In the genomic region with DNA sequence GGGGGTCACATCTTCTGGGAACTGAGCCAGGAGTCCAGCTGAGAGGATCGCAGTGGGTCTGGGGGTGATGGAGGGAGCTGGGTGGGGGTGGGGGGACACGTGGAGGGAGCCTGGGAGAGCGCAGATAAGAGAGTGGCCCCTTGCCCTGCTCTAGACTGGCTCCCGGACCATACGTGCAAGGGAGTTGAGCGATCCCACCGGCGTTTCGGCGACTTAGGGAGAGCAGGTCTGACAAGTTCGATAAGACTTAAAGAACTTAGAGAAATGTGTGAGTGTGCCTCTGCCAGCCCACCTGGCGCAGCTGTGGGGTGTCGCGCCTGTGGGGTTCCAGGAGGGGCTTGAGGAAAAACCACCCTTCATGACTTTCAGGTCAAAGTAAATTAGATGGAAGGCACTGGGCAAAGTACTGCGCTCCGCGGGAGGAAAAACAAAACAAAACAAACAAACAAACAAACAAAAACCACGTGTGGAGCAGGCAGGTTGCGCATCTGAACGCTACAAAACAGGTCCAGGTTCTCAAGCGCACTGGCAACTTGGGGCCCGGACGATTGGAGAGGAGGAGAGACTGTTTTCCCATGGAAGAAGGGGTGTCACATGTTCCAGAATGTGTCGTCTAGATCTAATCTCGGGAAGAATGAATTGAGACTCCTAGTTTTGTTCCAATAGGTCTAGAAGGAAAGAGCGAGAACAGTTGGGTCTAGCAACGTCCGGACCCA, we compare ENCODE assay signal across 7 mouse cellular contexts. TPM values are rescaled to one million over a fixed set of nuclear protein-coding genes. Genes with fewer than 3 reads are reported as not detected.
DNase-seq lines count a peak whose midpoint lies in the region; ATAC-seq and TF ChIP-seq lines count a peak whose summit lies in the region.

No protein-coding gene starts in this region.

- DNase-seq in 416B (ENCODE audit: low read depth) = peak; percentile 11
- no peak for DNase-seq in right cerebral cortex, adult 2 months (ENCODE audit: low spot score in 2 of 2)
- no peak for DNase-seq in ovary, postnatal 36 days (ENCODE audit: low spot score)

- no peaks in the 10 kb centered on the region for H3K79me2 ChIP-seq in C2C12 (ENCODE audit: control insufficient read depth, insufficient read depth)

- H3K79me3 ChIP-seq in C2C12 (ENCODE audit: low read depth) = no peaks in the 10 kb centered on the region

- peaks cover 13% of the 10 kb centered on the region for H3K4me1 ChIP-seq in forebrain, embryonic 12.5 days
- 0 out of 2 replicates have a peak, but pooled peaks cover 4% of the 10 kb centered on the region for H3K4me1 ChIP-seq in intestine, postnatal 0 days (replicated peaks; ENCODE audit: control insufficient read depth, insufficient read depth, low read length)
- H3K4me1 ChIP-seq in midbrain, embryonic 15.5 days = peaks cover 17% of the 10 kb centered on the region

- peaks cover 4% of the 10 kb centered on the region for H3K27me3 ChIP-seq in C2C12 (ENCODE audit: control insufficient read depth, insufficient read depth, insufficient read length)
- H3K27me3 ChIP-seq in forebrain, embryonic 12.5 days = peaks cover 47% of the 10 kb centered on the region
- no peaks in the 10 kb centered on the region for H3K27me3 ChIP-seq in intestine, postnatal 0 days (replicated peaks; ENCODE audit: control insufficient read depth, insufficient read depth, low read length)
- peaks cover 18% of the 10 kb centered on the region for H3K27me3 ChIP-seq in midbrain, embryonic 15.5 days (replicated peaks)

- 3% methylated on average over 28 of the region's 28 CpGs for WGBS in forebrain, embryonic 12.5 days
- 3% methylated on average over 28 of the region's 28 CpGs for WGBS in intestine, postnatal 0 days
- 5% methylated on average over 28 of the region's 28 CpGs for WGBS in midbrain, embryonic 15.5 days

- no peaks in the 10 kb centered on the region for H3K36me3 ChIP-seq in C2C12 (ENCODE audit: control insufficient read depth, insufficient read depth)
- H3K36me3 ChIP-seq in forebrain, embryonic 12.5 days (replicated peaks) = no peaks in the 10 kb centered on the region
- no peaks in the 10 kb centered on the region for H3K36me3 ChIP-seq in intestine, postnatal 0 days (ENCODE audit: control insufficient read depth, insufficient read depth)
- H3K36me3 ChIP-seq in midbrain, embryonic 15.5 days (replicated peaks) = no peaks in the 10 kb centered on the region

- H3K27ac ChIP-seq in forebrain, embryonic 12.5 days = no peak overlapping the region
- H3K27ac ChIP-seq in intestine, postnatal 0 days (ENCODE audit: low read depth, low read length) = no peak overlapping the region
- no peak overlapping the region for H3K27ac ChIP-seq in midbrain, embryonic 15.5 days

- TF ChIP-seq CTCF in C2C12 (IDR thresholded peaks at IDR 0.05; ENCODE audit: control insufficient read depth, insufficient read depth, insufficient read length) = no peak
- TF ChIP-seq CTCF in intestine, postnatal 0 days (IDR thresholded peaks at IDR 0.05; ENCODE audit: low read depth) = no peak

- H3ac ChIP-seq in C2C12 (ENCODE audit: control insufficient read depth, insufficient read length, low read depth) = peak overlapping the region; percentile 62

- H3K4me3 ChIP-seq in C2C12 (ENCODE audit: insufficient read depth, poor library complexity, severe bottlenecking) = peak overlapping the region; percentile 46
- peak overlapping the region; percentile 57 for H3K4me3 ChIP-seq in forebrain, embryonic 12.5 days (replicated peaks)
- H3K4me3 ChIP-seq in intestine, postnatal 0 days (ENCODE audit: low read depth, low read length) = peak overlapping the region; percentile 81
- peak overlapping the region; percentile 52 for H3K4me3 ChIP-seq in midbrain, embryonic 15.5 days

- peak overlapping the region; percentile 98 for H3K4me2 ChIP-seq in forebrain, embryonic 12.5 days
- peak overlapping the region; percentile 98 for H3K4me2 ChIP-seq in intestine, postnatal 0 days (replicated peaks; ENCODE audit: low read depth)
- peak overlapping the region; percentile 99 for H3K4me2 ChIP-seq in midbrain, embryonic 15.5 days

- no peaks in the 10 kb centered on the region for H3K9me3 ChIP-seq in forebrain, embryonic 12.5 days
- H3K9me3 ChIP-seq in intestine, postnatal 0 days (ENCODE audit: control insufficient read depth) = no peaks in the 10 kb centered on the region
- H3K9me3 ChIP-seq in midbrain, embryonic 15.5 days = no peaks in the 10 kb centered on the region

- peak; percentile 68 for ATAC-seq in forebrain, embryonic 12.5 days (ENCODE audit: low FRiP score)
- peak; percentile 23; the same call in 1 of the 2 replicates for ATAC-seq in intestine, postnatal 0 days
- peak; percentile 75 for ATAC-seq in midbrain, embryonic 15.5 days (replicated peaks)

- peak overlapping the region; percentile 63 for H3K9ac ChIP-seq in forebrain, embryonic 12.5 days
- peak overlapping the region; percentile 60 for H3K9ac ChIP-seq in intestine, postnatal 0 days (ENCODE audit: low read depth, low read length)
- H3K9ac ChIP-seq in midbrain, embryonic 15.5 days = peak overlapping the region; percentile 47

TF ChIP-seq in C2C12, 6 proteins besides CTCF, POLR2A, EP300 and RAD21:
- TF ChIP-seq MAX (IDR thresholded peaks at IDR 0.05) (peak; percentile 34), FOSL1 (IDR thresholded peaks at IDR 0.05; ENCODE audit: insufficient read depth, low read length, poor library complexity, severe bottlenecking) (no peak)

RNA-seq across cellular contexts. Expression of gene Il15ra, which starts 1.1 kb away (rescaled TPM):
- 0.09 TPM for polyA plus RNA-seq in C2C12 (2012; fragmentation: generic; extraction: Trizol)
- 0.50 TPM in 1 of 2 replicates, not detected in the other for polyA plus RNA-seq in forebrain, embryonic 12.5 days (2016; fragmentation: Nextera tagmentation; extraction: Ambion mirVana)
- polyA plus RNA-seq in intestine, postnatal 0 days (2015; fragmentation: Nextera tagmentation; extraction: Ambion mirVana) = 3.7 and 4.9 TPM in 2 replicates
- 0.59 and 1.3 TPM in 2 replicates for polyA plus RNA-seq in midbrain, embryonic 15.5 days (2015; fragmentation: Nextera tagmentation; extraction: Ambion mirVana)

Comparison
In these comparisons a context has a peak if more than half of its experiments do, and no peak if none do; other contexts are left out.
1. ATAC-seq: peak in every context shown above with its lines; median percentile 75 in midbrain, embryonic 15.5 days; 68 in forebrain, embryonic 12.5 days; 23 in intestine, postnatal 0 days.